Mouse (Mus musculus) heart, embryonic 15.5 days (tissue): ENCODE data around the gene Bach2. TPM values are rescaled to one million over a fixed set of nuclear protein-coding genes. Genes with fewer than 3 reads are reported as not detected.

Experiments used
- ATAC-seq: fragments of 200-750 bp; cut with Nextera tagmentation; replicated peaks from 2 replicates; pipeline ENCODE4 v1.8.0; 2017; ENCODE audit warnings: low read depth, moderate TSS enrichment; ENCODE audit not compliant: insufficient number of reproducible peaks, insufficient read depth, low FRiP score
- H3K27ac ChIP-seq: fragments of 300-500 bp; sonication (generic); 2 replicates; pipeline ENCODE4 v1.5.1; 2015; ENCODE audit warnings: mild to moderate bottlenecking, inconsistent platforms
- H3K27me3 ChIP-seq: fragments of 300-500 bp; sonication (generic); 2 replicates; pipeline ENCODE4 v1.6.1; 2015; ENCODE audit warnings: inconsistent platforms
- H3K36me3 ChIP-seq: fragments of 300-500 bp; sonication (generic); 2 replicates; pipeline ENCODE4 v1.6.1; 2015; ENCODE audit warnings: mild to moderate bottlenecking, inconsistent platforms
- H3K4me1 ChIP-seq: fragments of 300-500 bp; sonication (generic); replicated peaks from 2 replicates; pipeline ENCODE4 v1.6.1; 2015; ENCODE audit warnings: inconsistent platforms
- H3K4me2 ChIP-seq: fragments of 300-500 bp; sonication (generic); 2 replicates; pipeline ENCODE4 v1.6.1; 2015; ENCODE audit warnings: inconsistent platforms, mild to moderate bottlenecking, moderate library complexity
- H3K4me3 ChIP-seq: fragments of 300-500 bp; sonication (generic); 2 replicates; pipeline ENCODE4 v1.5.1; 2015; ENCODE audit warnings: mild to moderate bottlenecking, inconsistent platforms
- H3K9ac ChIP-seq: fragments of 300-500 bp; sonication (generic); 2 replicates; pipeline ENCODE4 v1.6.1; 2015; ENCODE audit warnings: mild to moderate bottlenecking, inconsistent platforms
- H3K9me3 ChIP-seq: fragments of 300-500 bp; sonication (generic); replicated peaks from 2 replicates; pipeline ENCODE4 v1.6.1; 2016; ENCODE audit warnings: inconsistent platforms
- WGBS: fragments of 180-500 bp; shearing (Covaris S2); methylation state at CpG from one replicate; pipeline ENCODE4 v1.1.7; 2015; ENCODE audit warnings: mixed read lengths; 5-methylcytosine and 5-hydroxymethylcytosine counted together
- polyA plus RNA-seq: library from polyadenylated mRNA; unstranded; fragments of >200 nt; fragmentation: Nextera tagmentation; extraction: Ambion mirVana; gene quantifications from 2 replicates; pipeline ENCODE4 v1.2.1, GENCODE M21; 2015

The Bach2 gene
- polyA plus RNA-seq, 1 experiment from 2014 or later = 5.0 TPM

GRCm38 (mm10) chr4:32320039-32320438 is 81.4 kb downstream of the Bach2 start:
- Histone ChIP-seq H3K27me3 (no peaks in the 10 kb centered on the region), H3K4me2 (no peak overlapping the region), H3K36me3 (peaks cover 8% of the 10 kb centered on the region; the same call in 1 of the 2 replicates), H3K27ac (no peak overlapping the region), H3K9ac (no peak overlapping the region), H3K9me3 (no peaks in the 10 kb centered on the region), H3K4me1 (no peaks in the 10 kb centered on the region), H3K4me3 (no peak overlapping the region)
- 82% methylated on average over 1 of the region's 1 CpGs for WGBS
- ATAC-seq = no peak

- 95% methylated on average over 6 of the region's 6 CpGs for WGBS
- peaks cover 24% of the 10 kb centered on the region for H3K4me1 ChIP-seq
- no peak overlapping the region for H3K9ac ChIP-seq
- H3K36me3 ChIP-seq = no peaks in the 10 kb centered on the region
- H3K27me3 ChIP-seq = no peaks in the 10 kb centered on the region
- H3K27ac ChIP-seq = no peak overlapping the region
- H3K4me2 ChIP-seq = no peak overlapping the region
- no peak for ATAC-seq
- H3K4me3 ChIP-seq = no peak overlapping the region
- no peaks in the 10 kb centered on the region for H3K9me3 ChIP-seq
Observed at GRCm38 (mm10) chr4:32324111-32324510, 85.5 kb downstream of the Bach2 start.

GRCm38 (mm10) chr4:32324967-32325366 is 86.4 kb downstream of the Bach2 start:
- Histone ChIP-seq H3K27ac (no peak overlapping the region), H3K27me3 (no peaks in the 10 kb centered on the region), H3K4me3 (no peak overlapping the region), H3K36me3 (no peaks in the 10 kb centered on the region), H3K4me1 (peaks cover 24% of the 10 kb centered on the region), H3K4me2 (no peak overlapping the region), H3K9me3 (no peaks in the 10 kb centered on the region), H3K9ac (no peak overlapping the region)
- ATAC-seq = no peak
- WGBS = 84% methylated on average over 4 of the region's 4 CpGs

GRCm38 (mm10) chr4:32325596-32325995 is 87.0 kb downstream of the Bach2 start:
- Histone ChIP-seq H3K4me2 (no peak overlapping the region), H3K4me3 (no peak overlapping the region), H3K27me3 (no peaks in the 10 kb centered on the region), H3K4me1 (peaks cover 28% of the 10 kb centered on the region), H3K9ac (no peak overlapping the region), H3K27ac (no peak overlapping the region), H3K36me3 (no peaks in the 10 kb centered on the region), H3K9me3 (no peaks in the 10 kb centered on the region)
- 67% methylated on average over 3 of the region's 3 CpGs for WGBS
- no peak for ATAC-seq

- 58% methylated on average over 10 of the region's 10 CpGs for WGBS
- Histone ChIP-seq H3K4me1 (peaks cover 35% of the 10 kb centered on the region), H3K27me3 (no peaks in the 10 kb centered on the region), H3K27ac (0 out of 2 replicates have a peak overlapping the region, but pooled peaks have one; percentile 76), H3K9me3 (no peaks in the 10 kb centered on the region), H3K4me2 (peak overlapping the region; percentile 17; the same call in 1 of the 2 replicates), H3K9ac (no peak overlapping the region; the same call in 1 of the 2 replicates), H3K36me3 (no peaks in the 10 kb centered on the region), H3K4me3 (no peak overlapping the region)
- ATAC-seq = no peak
Observed at GRCm38 (mm10) chr4:32326279-32326678, 87.7 kb downstream of the Bach2 start.

- H3K4me2 ChIP-seq = peak overlapping the region; percentile 17; the same call in 1 of the 2 replicates
- no peaks in the 10 kb centered on the region for H3K9me3 ChIP-seq
- ATAC-seq = no peak
- WGBS = 32% methylated on average over 3 of the region's 3 CpGs
- no peak overlapping the region for H3K4me3 ChIP-seq
- H3K9ac ChIP-seq = no peak overlapping the region; the same call in 1 of the 2 replicates
- peak overlapping the region; percentile 76 for H3K27ac ChIP-seq
- H3K36me3 ChIP-seq = no peaks in the 10 kb centered on the region
- H3K27me3 ChIP-seq = no peaks in the 10 kb centered on the region
- H3K4me1 ChIP-seq = peaks cover 39% of the 10 kb centered on the region
Observed at GRCm38 (mm10) chr4:32326860-32327259, 88.3 kb downstream of the Bach2 start.

GRCm38 (mm10) chr4:32327626-32328025 is 89.0 kb downstream of the Bach2 start:
- peak overlapping the region; percentile 76 for H3K27ac ChIP-seq
- H3K4me3 ChIP-seq = no peak overlapping the region
- no peak for ATAC-seq
- H3K4me2 ChIP-seq = no peak overlapping the region
- H3K9me3 ChIP-seq = no peaks in the 10 kb centered on the region
- no peaks in the 10 kb centered on the region for H3K27me3 ChIP-seq
- 40% methylated on average over 5 of the region's 5 CpGs for WGBS
- H3K4me1 ChIP-seq = peaks cover 39% of the 10 kb centered on the region
- 0 out of 2 replicates have a peak overlapping the region, but pooled peaks have one; percentile 6 for H3K9ac ChIP-seq
- H3K36me3 ChIP-seq = no peaks in the 10 kb centered on the region

GRCm38 (mm10) chr4:32328561-32328960 is 90.0 kb downstream of the Bach2 start:
- no peak for ATAC-seq
- Histone ChIP-seq H3K27me3 (no peaks in the 10 kb centered on the region), H3K9me3 (no peaks in the 10 kb centered on the region), H3K36me3 (no peaks in the 10 kb centered on the region), H3K27ac (no peak overlapping the region), H3K4me3 (no peak overlapping the region), H3K4me2 (no peak overlapping the region), H3K9ac (no peak overlapping the region), H3K4me1 (peaks cover 39% of the 10 kb centered on the region)
- 68% methylated on average over 2 of the region's 2 CpGs for WGBS

GRCm38 (mm10) chr4:32330584-32331314 is 92.1 kb downstream of the Bach2 start:
- Histone ChIP-seq H3K4me1 (peaks cover 45% of the 10 kb centered on the region), H3K36me3 (no peaks in the 10 kb centered on the region), H3K4me2 (peak overlapping the region; percentile 40), H3K27me3 (no peaks in the 10 kb centered on the region), H3K9ac (no peak overlapping the region), H3K9me3 (no peaks in the 10 kb centered on the region), H3K27ac (peak overlapping the region; percentile 83), H3K4me3 (no peak overlapping the region)
- no peak for ATAC-seq
- WGBS = 25% methylated on average over 8 of the region's 8 CpGs

- Histone ChIP-seq H3K27me3 (no peaks in the 10 kb centered on the region), H3K4me3 (no peak overlapping the region), H3K4me1 (peaks cover 47% of the 10 kb centered on the region), H3K36me3 (no peaks in the 10 kb centered on the region), H3K4me2 (no peak overlapping the region), H3K9me3 (no peaks in the 10 kb centered on the region), H3K27ac (no peak overlapping the region), H3K9ac (no peak overlapping the region)
- WGBS = 88% methylated on average over 12 of the region's 12 CpGs
- no peak for ATAC-seq
Observed at GRCm38 (mm10) chr4:32332028-32332427, 93.4 kb downstream of the Bach2 start.

- no peaks in the 10 kb centered on the region for H3K9me3 ChIP-seq
- no peak overlapping the region for H3K9ac ChIP-seq
- H3K4me3 ChIP-seq = no peak overlapping the region
- WGBS = 91% methylated on average over 1 of the region's 1 CpGs
- ATAC-seq = no peak
- H3K4me2 ChIP-seq = no peak overlapping the region
- no peaks in the 10 kb centered on the region for H3K27me3 ChIP-seq
- H3K27ac ChIP-seq = no peak overlapping the region
- peaks cover 51% of the 10 kb centered on the region for H3K4me1 ChIP-seq
- H3K36me3 ChIP-seq = no peaks in the 10 kb centered on the region
Observed at GRCm38 (mm10) chr4:32334131-32334530, 95.5 kb downstream of the Bach2 start.

GRCm38 (mm10) chr4:32334765-32335164 is 96.2 kb downstream of the Bach2 start:
- no peaks in the 10 kb centered on the region for H3K36me3 ChIP-seq
- no peak overlapping the region for H3K9ac ChIP-seq
- no peak for ATAC-seq
- H3K4me3 ChIP-seq = no peak overlapping the region
- no peak overlapping the region for H3K4me2 ChIP-seq
- H3K9me3 ChIP-seq = no peaks in the 10 kb centered on the region
- no peak overlapping the region for H3K27ac ChIP-seq
- WGBS = 77% methylated on average over 5 of the region's 5 CpGs
- H3K27me3 ChIP-seq = no peaks in the 10 kb centered on the region
- peaks cover 51% of the 10 kb centered on the region for H3K4me1 ChIP-seq
